Mouse (Mus musculus): ENCODE data around the gene Gjd3. TPM values are rescaled to one million over a fixed set of nuclear protein-coding genes. Genes with fewer than 3 reads are reported as not detected.

The Gjd3 gene
- 0.51 TPM in 1 of 2 replicates, not detected in the other for polyA plus RNA-seq (2016; fragmentation: Nextera tagmentation; extraction: Ambion mirVana)

- Histone ChIP-seq H3K4me1 (replicated peaks) (peaks cover 19% of the 10 kb centered on the region), H3K27me3 (peaks cover 25% of the 10 kb centered on the region), H3K27ac (peak within 1 kb of the TSS; percentile 76; the same call in 1 of the 2 replicates), H3K9me3 (no peaks in the 10 kb centered on the region), H3K4me3 (replicated peaks) (peak within 1 kb of the TSS; percentile 65), H3K4me2 (peak within 1 kb of the TSS; percentile 97), H3K9ac (replicated peaks) (peak within 1 kb of the TSS; percentile 70), H3K36me3 (no peaks in the 10 kb centered on the region)
- 0 out of 2 replicates have a peak, but pooled peaks have one; percentile 3 for ATAC-seq (ENCODE audit: insufficient number of reproducible peaks, insufficient read depth, low FRiP score, low TSS enrichment, low read depth)
- WGBS: 2% methylated on average over 28 of the region's 28 CpGs
Observed at GRCm38 (mm10) chr11:98982773-98983133, at the start of gene Gjd3. Gene Gjd3, minus strand, starts transcription at chr11:98983016.

- no peak for ATAC-seq (ENCODE audit: insufficient number of reproducible peaks, insufficient read depth, low FRiP score, low TSS enrichment, low read depth)
- no peaks in the 10 kb centered on the region for H3K9me3 ChIP-seq
- no peak overlapping the region for H3K27ac ChIP-seq
- 79% methylated on average over 12 of the region's 12 CpGs for WGBS
- peaks cover 14% of the 10 kb centered on the region for H3K4me1 ChIP-seq (replicated peaks)
- no peak overlapping the region for H3K9ac ChIP-seq (replicated peaks)
- no peaks in the 10 kb centered on the region for H3K27me3 ChIP-seq
- no peak overlapping the region for H3K4me2 ChIP-seq
- no peak overlapping the region for H3K4me3 ChIP-seq (replicated peaks)
- peaks cover 7% of the 10 kb centered on the region for H3K36me3 ChIP-seq
Observed at GRCm38 (mm10) chr11:99026899-99027440, 44.2 kb upstream of the Gjd3 start.

DNA sequence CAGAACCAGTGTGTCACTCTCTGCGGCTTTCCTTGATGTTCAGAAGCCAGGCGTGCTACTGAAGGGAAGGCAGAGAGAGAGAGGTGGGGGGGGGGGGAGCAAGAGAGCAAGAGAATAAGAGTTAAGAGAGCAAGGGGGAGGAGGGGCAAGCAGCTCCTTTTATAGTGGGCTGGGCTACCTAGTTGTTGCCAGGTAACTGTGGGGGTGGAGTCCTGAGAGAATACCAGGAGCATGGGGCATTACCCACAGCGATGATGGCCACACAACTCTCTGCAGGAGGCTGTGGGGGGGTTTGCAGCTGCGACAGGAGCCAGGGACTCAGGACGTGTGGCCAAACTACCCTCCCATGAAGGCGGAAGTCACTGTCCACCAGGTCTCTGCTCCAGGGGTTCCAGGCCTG, 43.1 kb upstream of the Gjd3 start:
- H3K27ac ChIP-seq: no peak overlapping the region
- 81% methylated on average over 6 of the region's 6 CpGs for WGBS
- no peaks in the 10 kb centered on the region for H3K9me3 ChIP-seq
- H3K27me3 ChIP-seq: no peaks in the 10 kb centered on the region
- no peak for ATAC-seq (ENCODE audit: insufficient number of reproducible peaks, insufficient read depth, low FRiP score, low TSS enrichment, low read depth)
- H3K9ac ChIP-seq (replicated peaks): no peak overlapping the region
- H3K4me1 ChIP-seq (replicated peaks): peaks cover 19% of the 10 kb centered on the region
- no peak overlapping the region for H3K4me2 ChIP-seq
- peaks cover 17% of the 10 kb centered on the region for H3K36me3 ChIP-seq
- no peak overlapping the region for H3K4me3 ChIP-seq (replicated peaks)

DNA sequence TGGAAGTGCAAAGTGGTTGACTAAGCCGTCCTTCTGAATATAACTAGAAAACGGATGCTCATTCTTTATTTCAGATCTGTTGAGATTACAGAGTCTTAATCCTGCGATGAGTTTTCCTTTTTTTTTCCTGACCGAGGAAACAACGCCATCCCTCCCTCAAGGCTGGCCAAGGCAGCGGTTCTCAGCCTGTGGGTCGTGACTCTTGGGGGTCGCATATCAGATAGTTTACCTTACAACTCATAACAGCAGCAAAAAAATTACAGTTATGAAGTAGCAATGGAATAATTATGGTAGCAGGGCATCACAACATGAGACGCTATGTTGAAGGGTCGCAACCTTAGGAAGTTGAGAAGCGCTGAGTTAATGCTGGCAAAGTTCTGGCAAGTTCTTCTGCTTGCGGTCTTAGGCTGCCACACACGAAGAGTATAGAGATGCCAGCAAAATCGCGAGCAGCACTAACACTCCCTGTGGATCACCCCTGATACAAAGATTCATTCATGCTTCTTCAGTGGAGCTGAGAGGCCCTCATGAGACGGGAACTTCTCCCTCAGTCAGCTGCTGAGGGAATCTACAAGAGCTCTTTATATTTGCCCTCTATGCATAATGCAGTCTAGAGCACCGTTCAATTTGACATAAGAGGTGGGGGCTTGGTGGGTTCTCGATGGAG, 41.8 kb upstream of the Gjd3 start:
- 52% methylated on average over 18 of the region's 18 CpGs for WGBS
- H3K4me3 ChIP-seq (replicated peaks): peak overlapping the region; percentile 77
- H3K9ac ChIP-seq (replicated peaks): no peak overlapping the region
- peaks cover 30% of the 10 kb centered on the region for H3K36me3 ChIP-seq
- H3K9me3 ChIP-seq: no peaks in the 10 kb centered on the region
- H3K4me2 ChIP-seq: peak overlapping the region; percentile 42
- H3K27me3 ChIP-seq: no peaks in the 10 kb centered on the region
- peak; percentile 7; the same call in 1 of the 2 replicates for ATAC-seq (ENCODE audit: insufficient number of reproducible peaks, insufficient read depth, low FRiP score, low TSS enrichment, low read depth)
- peaks cover 19% of the 10 kb centered on the region for H3K4me1 ChIP-seq (replicated peaks)
- H3K27ac ChIP-seq: 0 out of 2 replicates have a peak overlapping the region, but pooled peaks have one; percentile 29

DNA sequence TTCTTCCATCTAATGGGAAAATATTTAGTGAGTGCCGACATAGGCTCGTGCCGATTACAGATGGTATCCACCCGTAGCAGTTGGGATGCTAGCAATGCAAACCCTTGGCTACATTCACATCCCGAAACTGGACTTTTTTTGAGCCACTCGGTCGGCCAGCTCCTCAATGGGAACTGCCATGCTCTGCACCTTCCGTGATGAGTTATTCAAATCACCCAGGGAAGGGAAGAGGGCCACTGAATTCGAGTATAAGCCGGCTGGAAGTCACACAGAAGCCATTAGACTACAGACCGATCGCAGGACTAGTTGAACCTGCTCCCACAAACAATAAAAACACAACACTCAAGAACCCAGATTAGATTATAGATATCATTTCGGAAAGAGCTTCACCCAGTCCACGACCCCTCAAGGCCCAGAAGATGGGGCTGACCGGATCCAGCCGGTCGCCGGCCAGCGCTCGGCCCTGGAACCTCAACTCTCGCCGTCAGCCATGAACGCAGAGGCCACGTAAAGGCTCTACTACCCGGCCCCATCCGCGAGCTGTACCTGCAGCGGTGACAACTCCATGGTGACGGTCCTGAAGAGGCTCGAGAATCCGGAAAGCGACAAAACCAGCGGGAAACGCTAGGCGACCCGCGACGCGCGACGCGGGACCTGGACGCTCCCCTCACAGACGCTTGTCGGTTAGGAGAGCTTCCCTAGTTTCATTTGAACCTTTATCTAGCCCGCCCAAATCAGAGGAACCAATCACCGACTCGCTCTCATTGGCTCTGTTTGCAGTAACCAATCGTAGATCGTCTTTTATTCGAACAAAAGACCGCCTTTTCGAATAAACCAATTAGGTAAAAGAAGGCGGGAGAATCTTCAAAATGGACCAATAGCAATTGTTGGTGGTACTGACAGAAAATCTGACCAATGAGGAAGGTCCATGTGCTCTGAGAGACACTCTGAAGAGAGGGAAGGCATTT, 41.0 kb upstream of the Gjd3 start, which contains the start of gene Top2a:
TSS of gene Top2a (minus strand) at position 690 of the 968 bp plus-strand sequence.
- peaks cover 19% of the 10 kb centered on the region for H3K4me1 ChIP-seq (replicated peaks)
- under 1% methylated on average over 54 of the region's 54 CpGs for WGBS
- H3K27me3 ChIP-seq: no peaks in the 10 kb centered on the region
- peak within 1 kb of the TSS; percentile 77 for H3K4me3 ChIP-seq (replicated peaks)
- ATAC-seq (ENCODE audit: insufficient number of reproducible peaks, insufficient read depth, low FRiP score, low TSS enrichment, low read depth): peak; percentile 91
- peak within 1 kb of the TSS; percentile 85 for H3K9ac ChIP-seq (replicated peaks)
- peaks cover 38% of the 10 kb centered on the region for H3K36me3 ChIP-seq
- peak within 1 kb of the TSS; percentile 79 for H3K27ac ChIP-seq
- H3K4me2 ChIP-seq: peak within 1 kb of the TSS; percentile 69
- H3K9me3 ChIP-seq: no peaks in the 10 kb centered on the region

DNA sequence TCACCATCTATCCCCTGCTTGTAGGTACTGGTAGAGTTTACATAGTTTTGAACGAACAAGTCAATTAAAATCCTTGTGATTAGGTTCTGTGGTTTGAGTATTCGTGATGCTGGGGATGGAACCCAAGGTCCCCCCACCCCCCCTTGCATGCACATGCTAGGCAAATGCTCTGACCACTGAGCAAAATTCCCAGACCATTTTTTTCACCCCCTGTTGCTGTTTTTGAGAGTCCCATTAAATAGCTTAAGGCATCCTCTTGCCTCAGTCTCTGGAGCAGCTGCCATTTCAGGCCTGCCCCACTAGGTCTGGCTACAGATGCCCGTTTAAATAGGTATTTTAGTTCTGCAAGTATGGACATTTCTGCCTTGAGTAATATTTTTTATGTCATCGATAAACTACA, 40.3 kb upstream of the Gjd3 start:
- Histone ChIP-seq H3K4me2 (peak overlapping the region; percentile 69), H3K9me3 (no peaks in the 10 kb centered on the region), H3K27ac (peak overlapping the region; percentile 79; the same call in 1 of the 2 replicates), H3K9ac (replicated peaks) (peak overlapping the region; percentile 85), H3K36me3 (peaks cover 45% of the 10 kb centered on the region), H3K4me3 (replicated peaks) (peak overlapping the region; percentile 77), H3K27me3 (no peaks in the 10 kb centered on the region), H3K4me1 (replicated peaks) (peaks cover 19% of the 10 kb centered on the region)
- WGBS: 10% methylated on average over 4 of the region's 4 CpGs
- no peak for ATAC-seq (ENCODE audit: insufficient number of reproducible peaks, insufficient read depth, low FRiP score, low TSS enrichment, low read depth)

GRCm38 (mm10) chr11:99022384-99022933, 39.6 kb upstream of the Gjd3 start:
- 84% methylated on average over 5 of the region's 5 CpGs for WGBS
- Histone ChIP-seq H3K9ac (replicated peaks) (peak overlapping the region; percentile 85), H3K27ac (no peak overlapping the region), H3K9me3 (no peaks in the 10 kb centered on the region), H3K36me3 (peaks cover 51% of the 10 kb centered on the region), H3K4me2 (peak overlapping the region; percentile 69), H3K27me3 (no peaks in the 10 kb centered on the region), H3K4me1 (replicated peaks) (peaks cover 19% of the 10 kb centered on the region), H3K4me3 (replicated peaks) (peak overlapping the region; percentile 77)
- ATAC-seq (ENCODE audit: insufficient number of reproducible peaks, insufficient read depth, low FRiP score, low TSS enrichment, low read depth): no peak

- H3K27me3 ChIP-seq: no peaks in the 10 kb centered on the region
- H3K9me3 ChIP-seq: no peaks in the 10 kb centered on the region
- H3K4me2 ChIP-seq: no peak overlapping the region
- no peak overlapping the region for H3K9ac ChIP-seq (replicated peaks)
- ATAC-seq (ENCODE audit: insufficient number of reproducible peaks, insufficient read depth, low FRiP score, low TSS enrichment, low read depth): no peak
- 95% methylated on average over 6 of the region's 6 CpGs for WGBS
- H3K27ac ChIP-seq: no peak overlapping the region
- H3K4me3 ChIP-seq (replicated peaks): no peak overlapping the region
- H3K36me3 ChIP-seq: peaks cover 77% of the 10 kb centered on the region
- H3K4me1 ChIP-seq (replicated peaks): peaks cover 19% of the 10 kb centered on the region
Observed at GRCm38 (mm10) chr11:99019844-99020243, 37.0 kb upstream of the Gjd3 start.

- Histone ChIP-seq H3K27ac (no peak overlapping the region), H3K27me3 (no peaks in the 10 kb centered on the region), H3K4me3 (replicated peaks) (no peak overlapping the region), H3K9me3 (no peaks in the 10 kb centered on the region), H3K9ac (replicated peaks) (no peak overlapping the region), H3K36me3 (peaks cover 100% of the 10 kb centered on the region), H3K4me1 (replicated peaks) (no peaks in the 10 kb centered on the region), H3K4me2 (no peak overlapping the region)
- WGBS: 84% methylated on average over 1 of the region's 1 CpGs
- ATAC-seq (ENCODE audit: insufficient number of reproducible peaks, insufficient read depth, low FRiP score, low TSS enrichment, low read depth): no peak
Observed at GRCm38 (mm10) chr11:99013856-99014255, 31.0 kb upstream of the Gjd3 start.

DNA sequence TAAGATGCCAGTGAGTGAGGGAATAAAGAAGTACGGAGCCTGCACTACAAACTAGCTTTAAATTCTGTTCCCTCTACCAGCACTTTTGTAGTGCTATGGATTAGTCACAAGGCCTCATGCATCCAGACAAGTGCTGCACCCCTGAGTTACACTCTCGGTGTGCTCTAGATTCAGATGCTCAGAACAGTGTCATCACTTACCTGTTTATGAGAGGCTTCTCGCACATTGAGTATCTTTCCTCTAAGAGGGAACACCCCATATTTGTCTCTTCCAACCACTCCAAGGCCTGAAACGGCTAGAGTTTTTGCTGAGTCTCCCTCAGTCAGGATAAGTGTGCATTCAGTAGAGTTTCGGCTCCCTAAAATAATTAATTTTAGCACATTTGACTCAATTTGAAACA, 27.9 kb upstream of the Gjd3 start:
- Histone ChIP-seq H3K27ac (no peak overlapping the region), H3K27me3 (no peaks in the 10 kb centered on the region), H3K9me3 (no peaks in the 10 kb centered on the region), H3K4me1 (replicated peaks) (no peaks in the 10 kb centered on the region), H3K36me3 (peaks cover 99% of the 10 kb centered on the region), H3K4me3 (replicated peaks) (no peak overlapping the region), H3K4me2 (no peak overlapping the region), H3K9ac (replicated peaks) (no peak overlapping the region)
- WGBS: 97% methylated on average over 5 of the region's 5 CpGs
- ATAC-seq (ENCODE audit: insufficient number of reproducible peaks, insufficient read depth, low FRiP score, low TSS enrichment, low read depth): no peak

DNA sequence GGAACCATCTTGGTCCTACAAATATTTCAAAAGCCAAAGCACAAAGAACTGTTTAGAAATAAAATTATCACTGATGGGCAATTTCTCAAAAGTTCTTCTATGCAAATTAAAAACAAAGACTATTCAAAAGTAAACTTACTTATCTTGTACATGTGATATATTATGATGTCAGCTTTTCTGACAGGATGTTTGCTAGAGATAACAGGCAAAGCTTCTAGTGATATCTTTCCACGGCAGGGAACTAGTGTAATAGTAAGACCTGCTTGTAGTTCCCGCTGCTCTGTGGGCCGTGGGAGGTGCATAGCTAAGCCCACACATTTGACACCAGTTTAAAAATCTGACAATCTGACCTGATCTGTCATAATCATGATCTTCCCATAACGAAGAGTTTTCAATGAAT, 27.3 kb upstream of the Gjd3 start:
- no peak overlapping the region for H3K9ac ChIP-seq (replicated peaks)
- no peaks in the 10 kb centered on the region for H3K9me3 ChIP-seq
- H3K36me3 ChIP-seq: peaks cover 99% of the 10 kb centered on the region
- H3K27ac ChIP-seq: no peak overlapping the region
- 91% methylated on average over 4 of the region's 4 CpGs for WGBS
- no peak overlapping the region for H3K4me3 ChIP-seq (replicated peaks)
- no peaks in the 10 kb centered on the region for H3K27me3 ChIP-seq
- no peaks in the 10 kb centered on the region for H3K4me1 ChIP-seq (replicated peaks)
- H3K4me2 ChIP-seq: no peak overlapping the region
- no peak for ATAC-seq (ENCODE audit: insufficient number of reproducible peaks, insufficient read depth, low FRiP score, low TSS enrichment, low read depth)

Measured in limb, embryonic 12.5 days (tissue).